In the genomic region with DNA sequence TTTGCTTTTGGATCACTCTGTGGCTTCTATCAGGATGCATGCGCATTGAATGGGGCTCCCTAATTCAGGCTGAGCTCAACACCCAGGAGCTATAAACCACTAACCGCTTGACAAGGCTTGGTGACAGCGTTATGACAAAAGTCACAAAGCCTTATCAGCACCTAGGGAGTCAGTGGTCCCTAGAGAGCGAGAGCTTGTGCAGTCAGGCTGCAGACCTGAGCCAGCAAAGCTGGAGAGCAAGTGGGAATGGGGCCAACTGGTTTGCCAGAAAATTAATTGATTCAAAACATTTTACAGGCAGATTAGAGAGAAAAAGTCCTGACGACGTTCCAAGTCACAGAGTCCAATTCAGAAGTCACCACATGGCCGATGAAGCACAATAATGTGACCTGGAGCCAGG, we compare ENCODE assay signal across 7 mouse cellular contexts. TPM values are rescaled to one million over a fixed set of nuclear protein-coding genes. Genes with fewer than 3 reads are reported as not detected.
DNase-seq lines count a peak whose midpoint lies in the region; ATAC-seq lines count a peak whose summit lies in the region.

No protein-coding gene starts in this region.

- ATAC-seq in monocyte, adult 5-6 weeks (replicated peaks; ENCODE audit: insufficient number of reproducible peaks, low FRiP score, low TSS enrichment, poor library complexity, severe bottlenecking) = no peak

- intact Hi-C loops in left cerebral cortex, postnatal 25 days (cut with DNase I) = no loop called here

- peak; percentile 21 for DNase-seq in thymus, postnatal 0 days (ENCODE audit: low spot score)
- no peak for DNase-seq in thymus, postnatal 14 days
- DNase-seq in cerebellum, postnatal 36 days = peak; percentile 11 to 24
- peak; percentile 74 for DNase-seq in heart, postnatal 4 days
- DNase-seq in layer of hippocampus, adult 9-11 months = peak; percentile 24
- DNase-seq in left cerebral cortex, postnatal 25 days (ENCODE audit: low spot score in 2 of 2) = no peak

RNA-seq across cellular contexts. Expression of gene Prep, which starts 37.1 kb away (rescaled TPM):
- polyA plus RNA-seq in thymus, postnatal 0 days (2015; fragmentation: Nextera tagmentation; extraction: Ambion mirVana) = 18.1 and 18.7 TPM in 2 replicates
- total RNA-seq in heart, postnatal 4 days (2021) = 10 to 100 TPM; 24.8 to 25.2 TPM
- 6.9 to 8.3 TPM (median 8.2 TPM) in 3 replicates for total RNA-seq in monocyte, adult 5-6 weeks (2017)
- 1 to 10 TPM; 9.1 to 9.7 TPM for total RNA-seq in left cerebral cortex, postnatal 25 days (2021)

Comparison
In these comparisons a context has a peak if more than half of its experiments do, and no peak if none do; other contexts are left out.
1. DNase-seq: peak in thymus, postnatal 0 days (single experiment), cerebellum, postnatal 36 days (2 of 2), heart, postnatal 4 days (single experiment) and layer of hippocampus, adult 9-11 months (single experiment); none in thymus, postnatal 14 days (single experiment) and left cerebral cortex, postnatal 25 days (0 of 2).